Mouse (Mus musculus) spleen, postnatal 36 days (tissue): ENCODE measurements at regions not wholly inside any gene's neighbourhood (a gene's known extent, or its start where the extent isn't known, plus 50 kb on each side); places are given as distances from the start of the nearest gene placed in this dataset.

Experiments used
- DNase-seq, 2 experiments: peaks; one replicate each; pipeline ENCODE4 v3.0.0; 2022; ENCODE audit warnings: low spot score in 2 of 2, mixed read lengths in 1 of 2

DNA sequence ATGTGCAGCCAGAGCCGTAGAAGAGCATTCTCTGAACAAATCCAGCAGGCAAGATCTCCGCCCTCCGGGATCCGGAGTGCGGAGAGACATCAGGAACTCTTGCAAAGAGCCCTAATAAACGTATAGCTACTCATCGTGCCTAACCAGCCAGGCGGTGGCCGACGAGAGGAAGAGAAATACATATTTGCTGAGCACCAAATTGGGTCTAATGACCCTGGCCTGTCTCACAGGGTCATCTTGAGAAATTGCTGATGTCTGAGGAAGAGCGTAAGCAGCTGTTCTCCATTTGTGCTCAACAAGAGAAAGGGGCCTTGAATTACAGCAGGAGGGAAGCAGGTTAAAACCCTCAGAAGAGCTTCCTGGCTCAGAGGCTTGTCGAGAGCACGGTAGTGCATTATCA lies 92.8 kb upstream of the Zfp703 start:
- no peak for DNase-seq

DNA sequence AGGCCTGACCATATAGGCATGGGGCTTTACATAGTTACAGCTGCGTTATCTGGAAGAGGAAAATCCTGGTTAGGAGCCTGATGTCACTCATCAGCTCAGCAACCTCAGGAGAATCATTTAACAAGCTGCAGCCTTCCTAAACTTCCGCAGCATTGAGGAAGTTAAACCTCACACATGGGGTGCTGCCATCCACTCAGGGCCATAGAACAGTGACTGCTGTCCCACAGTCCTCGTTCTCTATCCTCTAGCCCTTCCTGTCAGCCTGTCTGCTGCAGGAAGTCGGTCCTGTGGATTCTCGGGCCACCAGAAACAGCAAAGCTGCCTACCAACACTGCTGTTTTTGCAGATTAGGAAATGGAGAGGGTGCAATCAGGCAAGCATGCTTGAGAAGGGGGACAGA lies 91.8 kb upstream of the Zfp703 start:
- DNase-seq: peak in 1 of 2 experiments; percentile 8

DNA sequence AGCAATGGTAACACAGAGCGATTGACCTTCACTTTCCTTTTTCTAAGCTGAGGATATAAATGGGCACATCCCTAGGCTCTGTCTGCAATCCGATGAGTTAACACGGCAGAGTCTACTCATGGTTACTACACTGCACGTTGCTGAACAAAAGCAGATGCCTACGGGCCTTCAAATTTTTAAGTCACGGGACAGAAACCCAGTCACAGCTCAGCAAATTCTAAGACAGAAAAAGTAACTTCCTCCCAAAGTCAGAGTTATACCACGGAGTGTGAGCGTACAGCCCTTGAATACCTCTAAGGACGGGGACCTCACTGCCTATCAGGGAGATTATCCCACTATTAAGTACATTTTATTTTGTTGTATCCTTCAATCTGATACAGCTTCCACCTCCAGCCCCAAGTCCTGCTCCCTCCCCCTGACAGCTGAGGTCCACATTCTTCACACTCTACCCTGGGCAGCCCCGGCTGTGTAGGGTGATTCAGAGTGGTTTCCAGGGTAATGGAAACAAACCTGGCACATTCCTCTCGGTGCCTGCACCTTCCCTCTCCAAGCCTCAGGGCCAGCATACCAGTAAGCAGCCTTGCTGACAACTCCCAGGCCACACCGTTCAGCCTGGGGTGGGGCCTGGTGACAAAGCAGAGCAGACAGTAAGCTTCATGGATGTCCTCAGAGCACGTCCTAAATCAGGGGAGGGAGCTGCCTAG lies 90.2 kb upstream of the Zfp703 start:
- peak; percentile 21 to 24 for DNase-seq

DNA sequence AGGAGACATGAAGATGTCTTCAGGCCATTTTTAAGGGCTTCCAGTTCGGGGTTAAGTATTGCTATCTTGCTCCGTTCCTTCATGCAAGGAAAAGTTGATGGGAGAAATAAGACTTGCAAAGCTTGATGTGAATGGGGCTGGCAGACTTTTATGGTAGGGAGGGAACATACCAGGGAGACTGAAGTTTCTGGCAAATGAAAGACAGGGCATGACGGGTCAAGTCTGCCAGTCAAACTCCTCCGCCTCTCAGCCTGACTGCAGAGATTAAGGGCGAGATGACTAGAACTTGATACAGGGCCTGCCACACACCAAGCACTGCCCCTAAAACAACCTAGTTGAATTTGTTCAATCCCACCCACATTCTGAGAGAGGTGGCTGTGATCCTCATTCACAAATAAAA lies 89.6 kb upstream of the Zfp703 start:
- DNase-seq: no peak

DNA sequence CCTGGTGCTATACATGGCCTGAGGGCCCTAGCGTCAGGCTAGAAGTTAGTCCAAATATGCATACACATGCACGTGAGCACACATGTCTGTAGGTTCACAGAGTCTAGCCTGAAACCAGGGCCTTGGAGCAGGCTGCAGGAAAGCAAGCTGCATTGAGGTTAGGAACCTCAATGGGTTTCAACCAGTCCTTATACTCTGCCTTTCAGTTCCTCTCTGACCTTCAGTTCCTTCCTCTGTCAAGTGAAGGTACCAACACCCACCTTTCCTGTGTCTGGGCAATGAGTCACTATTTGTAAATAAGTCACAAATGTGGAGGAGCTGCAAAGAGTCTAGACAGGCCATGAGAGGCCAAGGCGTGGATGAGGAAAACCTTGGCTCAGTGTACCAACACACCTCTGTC lies 89.1 kb upstream of the Zfp703 start:
- DNase-seq: peak; percentile 54 to 59

DNA sequence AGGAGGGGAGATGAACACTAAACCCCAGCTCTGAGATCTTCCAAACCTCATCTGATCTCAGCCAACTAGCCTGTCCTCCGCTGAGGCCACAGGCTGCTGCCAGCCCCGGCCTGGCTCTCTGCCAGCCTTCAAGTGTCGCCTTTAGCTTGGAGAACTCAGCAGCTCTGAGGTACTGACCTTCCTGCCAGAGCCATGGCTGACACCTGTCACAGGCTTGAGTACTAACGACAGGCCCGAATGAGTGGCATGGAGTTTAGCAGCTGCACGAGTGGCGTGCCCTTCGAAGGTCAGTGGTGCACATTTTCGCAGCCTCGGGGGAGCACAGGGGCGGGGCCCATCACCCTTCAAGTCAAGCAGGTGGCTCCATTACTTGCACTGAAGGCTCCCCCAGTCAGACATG lies 85.2 kb upstream of the Zfp703 start:
- DNase-seq: peak; percentile 33 to 41

DNA sequence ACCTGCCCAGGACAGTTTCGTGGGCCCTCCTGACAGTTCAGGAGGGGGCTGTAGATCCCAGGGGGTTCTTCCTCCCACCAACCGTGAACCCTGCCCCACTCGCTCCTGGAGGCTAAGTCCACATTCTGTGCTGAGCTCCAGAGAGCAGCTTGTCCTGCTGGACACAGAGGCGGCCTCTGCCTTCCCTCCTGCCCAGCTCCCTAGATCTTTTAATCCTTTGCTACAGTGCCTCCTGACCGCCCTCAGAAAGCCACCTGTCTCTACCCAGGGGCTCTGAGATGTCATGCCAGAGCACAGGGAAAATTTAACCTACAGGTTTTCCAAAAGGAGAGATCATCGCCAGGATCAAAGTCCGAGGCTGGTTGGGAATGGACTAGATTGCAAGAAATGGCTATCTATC lies 84.7 kb upstream of the Zfp703 start:
- no peak for DNase-seq

DNA sequence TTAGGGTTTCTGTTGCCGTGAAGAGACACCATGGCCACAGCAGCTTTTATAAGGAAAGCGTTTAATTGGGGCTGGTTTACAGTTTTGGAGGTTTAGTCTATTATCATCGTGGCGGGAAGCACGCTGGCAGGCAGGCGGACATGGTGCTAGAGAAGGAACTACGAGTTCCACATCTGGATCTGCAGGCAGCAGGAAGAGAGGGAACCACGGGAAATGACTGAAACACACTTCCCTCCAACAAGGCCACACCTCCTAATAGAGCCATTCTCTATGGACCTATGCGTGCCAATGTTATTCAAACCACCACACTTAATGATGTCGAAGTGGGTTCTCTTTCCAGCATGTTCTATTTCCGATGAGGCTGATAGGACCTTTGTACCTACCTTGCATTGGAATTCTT lies 81.3 kb upstream of the Zfp703 start:
- DNase-seq: no peak

DNA sequence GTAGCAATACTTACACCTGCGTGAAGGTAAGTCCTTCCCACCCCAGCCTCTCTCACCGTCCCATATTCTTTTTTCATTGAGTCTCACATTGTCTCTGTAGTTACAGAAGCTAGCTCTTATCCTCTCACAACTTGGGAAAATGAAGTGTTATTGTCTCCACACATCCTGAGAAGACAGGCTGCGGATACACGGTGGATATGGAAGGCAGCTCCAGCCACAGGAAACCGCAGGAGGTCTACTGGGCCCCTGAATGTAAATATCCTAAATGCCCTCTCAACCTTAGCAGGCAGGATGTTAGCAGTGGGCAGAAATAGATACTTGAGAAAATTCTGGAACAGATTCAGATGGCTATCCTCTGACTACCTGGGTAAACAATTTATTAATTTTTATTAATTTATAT lies 73.8 kb upstream of the Zfp703 start:
- no peak for DNase-seq

DNA sequence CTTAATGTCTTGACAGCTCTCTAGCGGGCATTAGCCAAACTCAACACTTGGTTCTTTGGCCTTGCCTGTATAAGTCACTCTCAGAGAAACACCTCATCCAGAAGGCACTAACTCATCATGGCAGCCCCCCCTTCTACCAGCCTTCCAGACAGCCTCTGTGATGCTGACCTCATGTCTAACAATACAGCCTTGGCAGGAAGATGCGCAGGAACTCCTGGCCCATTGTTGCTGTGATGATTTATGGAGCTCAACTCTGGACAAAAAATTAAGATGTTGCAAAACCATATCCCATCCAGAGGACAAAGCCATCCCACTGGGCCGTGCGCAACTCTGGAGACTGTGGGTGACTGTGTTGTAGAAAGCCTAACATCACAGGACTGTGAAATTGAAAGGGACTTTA lies 70.9 kb upstream of the Zfp703 start:
- no peak for DNase-seq

DNA sequence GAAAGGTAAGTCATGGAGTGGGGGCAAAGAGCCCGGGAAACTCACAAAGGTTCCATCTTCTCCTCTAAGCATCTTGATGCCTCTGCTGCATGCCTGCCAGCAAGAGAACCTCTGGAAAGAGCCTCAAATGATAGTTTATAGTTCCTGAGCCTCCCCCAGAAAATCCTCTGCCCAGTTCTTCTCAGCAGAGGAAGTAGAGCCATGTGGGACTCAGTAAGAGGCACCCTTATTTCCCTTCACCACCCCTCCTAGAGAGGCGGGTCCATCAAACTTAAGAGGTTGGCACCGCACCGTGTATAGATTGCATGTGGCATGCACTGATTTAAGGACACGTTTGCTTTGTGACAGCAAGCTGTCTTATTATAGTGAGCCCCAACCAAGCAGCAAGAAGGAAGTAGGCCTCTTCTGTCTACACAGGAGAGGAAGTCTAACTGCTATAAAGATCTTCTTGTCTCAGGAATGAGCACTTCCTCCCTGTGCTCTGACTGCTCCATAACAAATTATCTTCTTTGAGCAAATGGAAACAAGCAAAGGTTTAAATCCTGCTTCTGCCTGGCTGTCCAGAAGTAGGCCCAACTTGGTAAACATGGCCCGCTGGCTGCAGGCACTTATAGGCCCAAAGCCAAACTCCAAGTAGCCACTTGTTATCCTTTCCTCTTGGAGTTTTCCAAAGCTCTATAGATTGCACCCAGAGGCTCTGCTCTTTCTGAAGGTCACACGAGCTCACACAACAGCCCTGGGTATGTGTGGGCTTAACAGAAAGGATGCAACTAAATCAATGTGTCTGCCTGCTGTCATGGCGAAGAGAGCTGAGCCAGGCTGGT lies 69.6 kb upstream of the Zfp703 start:
- DNase-seq: no peak

DNA sequence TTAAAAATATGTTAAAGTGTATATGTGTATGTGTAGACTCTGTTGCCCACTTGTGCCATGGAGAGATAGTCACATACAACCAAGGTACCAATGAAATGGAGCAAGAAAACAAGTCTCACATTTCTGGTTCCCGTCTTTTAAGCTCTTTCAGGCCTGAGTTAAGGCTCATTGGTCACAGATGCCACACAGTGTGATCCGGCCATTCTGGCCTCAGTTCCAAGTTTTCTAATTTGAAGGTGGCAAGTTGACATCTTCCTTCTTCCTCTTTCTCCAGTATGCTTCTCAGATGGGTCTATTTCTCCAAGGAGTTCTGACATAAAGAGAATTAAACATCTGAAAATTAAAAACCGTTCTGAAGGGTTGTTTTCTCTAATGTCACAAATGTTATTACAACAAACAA lies 66.9 kb upstream of the Zfp703 start:
- no peak for DNase-seq

DNA sequence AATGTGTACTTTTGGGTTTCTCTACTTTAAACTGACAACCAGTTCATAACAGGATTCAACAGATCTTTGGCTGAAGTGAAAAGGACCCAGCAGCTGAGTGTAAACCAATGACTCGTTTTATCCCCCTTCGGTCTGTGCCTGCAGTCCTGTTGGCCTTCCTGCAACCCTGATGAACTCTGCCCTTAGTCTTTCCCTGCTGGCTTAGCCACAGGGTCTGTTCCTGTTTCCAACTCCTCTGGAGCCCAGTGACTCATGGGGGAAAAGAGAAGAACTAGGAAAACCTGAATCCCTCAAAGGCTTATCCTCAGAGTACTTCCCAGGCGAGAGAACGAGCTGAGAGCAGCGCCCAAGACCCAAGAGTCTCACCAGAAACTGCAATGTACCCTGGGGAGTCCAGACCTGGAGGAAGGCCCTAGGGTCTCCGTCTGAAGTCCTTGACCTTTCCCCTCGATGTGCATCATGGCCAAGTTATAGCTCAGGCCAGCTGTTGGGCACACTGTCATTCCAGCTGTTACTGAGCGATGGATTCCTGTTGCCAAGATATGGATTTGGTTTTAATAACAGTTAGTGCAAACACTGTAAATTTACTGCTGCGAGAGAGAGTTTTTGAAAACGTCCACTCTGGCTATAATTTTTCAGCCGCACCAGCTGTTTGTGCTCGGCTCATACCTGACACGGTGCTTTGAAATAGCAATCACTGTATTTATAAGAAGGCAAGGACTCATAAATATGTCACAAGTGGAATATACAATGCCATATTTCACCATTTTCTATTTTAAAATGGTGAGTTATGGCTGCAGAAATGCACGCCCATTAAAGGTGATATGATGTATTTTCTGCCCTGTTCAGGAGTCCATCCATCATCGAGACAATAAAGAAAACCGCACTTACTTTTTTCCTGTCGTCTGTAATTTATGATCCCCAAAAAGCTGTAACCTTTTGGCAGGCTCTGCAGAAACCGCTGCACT lies 63.3 kb upstream of the Zfp703 start:
- DNase-seq: no peak

DNA sequence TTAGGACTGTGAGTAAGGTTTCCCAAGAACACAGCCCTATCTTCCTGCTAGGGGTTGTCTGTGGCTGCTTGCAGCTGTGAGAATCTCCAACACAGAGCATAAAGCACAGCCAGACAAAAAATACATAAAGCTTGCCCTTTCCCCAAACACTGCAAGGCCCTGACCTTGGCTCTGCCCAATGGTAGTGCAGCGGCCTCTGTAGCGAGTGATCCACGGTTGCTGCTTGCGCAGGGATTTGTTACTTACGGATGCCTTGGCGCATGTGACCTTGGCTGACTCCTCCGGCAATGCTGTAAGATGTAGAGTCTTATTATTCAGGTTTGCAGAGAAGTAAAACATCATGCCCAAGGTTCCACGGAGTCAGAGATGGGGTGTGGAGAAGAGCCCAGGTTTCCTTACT lies 61.4 kb upstream of the Zfp703 start:
- no peak for DNase-seq

DNA sequence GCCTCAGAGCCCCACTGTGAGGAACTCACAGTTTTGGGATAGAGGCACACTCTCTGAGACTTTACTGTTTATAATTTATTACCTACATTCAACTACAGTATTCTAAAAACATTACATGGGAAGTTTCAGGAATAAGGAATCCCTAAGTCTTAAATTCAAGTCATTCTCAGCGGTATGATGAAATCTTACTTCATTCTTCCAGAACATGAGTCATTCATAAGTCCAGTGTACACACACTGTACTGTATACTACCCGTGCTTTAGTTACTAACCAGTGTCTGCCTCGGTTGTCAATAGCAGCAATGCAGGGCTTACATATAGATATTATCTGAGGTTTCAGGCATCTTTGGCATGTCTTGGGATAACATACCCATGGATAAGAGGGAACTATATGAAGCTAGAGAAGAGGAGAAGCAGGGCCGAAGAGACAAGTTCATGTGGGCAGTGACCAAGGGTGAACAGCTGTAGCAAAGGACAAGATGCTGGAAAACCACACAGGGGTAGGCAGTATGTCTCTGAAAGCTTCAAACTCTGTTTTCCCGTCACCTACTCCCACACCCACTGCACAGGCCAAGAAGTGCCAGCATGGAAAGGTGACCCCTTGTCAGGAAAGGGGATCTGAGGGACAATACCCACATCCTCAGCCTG lies 55.5 kb upstream of the Zfp703 start:
- DNase-seq: no peak

DNA sequence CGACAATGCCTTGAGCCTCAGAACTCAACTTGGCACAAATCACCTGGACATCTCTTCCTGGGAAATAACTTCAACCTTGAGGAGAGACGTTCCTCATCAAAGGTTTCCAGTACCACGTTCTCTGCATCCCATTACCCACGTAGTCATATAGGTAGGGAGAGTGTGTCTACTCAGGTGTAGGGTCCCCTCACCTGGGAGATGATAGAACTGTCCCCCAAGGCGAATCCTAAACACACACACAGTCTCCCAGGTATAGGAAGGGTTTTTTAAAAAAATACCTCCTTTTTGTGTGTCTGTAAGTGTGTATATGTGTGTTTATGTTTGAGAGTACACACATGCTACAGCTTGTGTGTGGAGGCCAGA lies 55.0 kb upstream of the Zfp703 start:
- DNase-seq: no peak

DNA sequence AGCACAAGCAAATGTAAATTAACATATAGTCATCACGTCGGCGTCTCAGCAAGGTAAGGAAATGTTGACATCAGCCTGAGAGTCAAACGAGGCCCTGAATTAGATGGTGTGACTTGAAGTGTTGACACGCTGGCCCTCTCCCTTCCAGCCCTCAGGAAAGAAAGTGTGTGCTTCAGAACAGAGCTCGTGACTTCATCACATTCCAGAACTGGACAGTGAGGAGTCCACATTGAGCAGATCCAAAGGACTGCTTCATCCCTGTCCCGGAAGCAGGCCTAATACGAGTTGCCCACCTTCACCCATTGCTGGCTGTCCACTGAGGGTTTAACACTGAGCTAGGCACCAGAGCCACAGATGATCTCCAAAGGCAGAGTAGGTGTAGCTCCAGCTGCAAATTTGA lies 54.0 kb upstream of the Zfp703 start:
- no peak for DNase-seq
